Mouse (Mus musculus) right cerebral cortex, postnatal 36 days (tissue): ENCODE data around the gene Gpi1.
A peak's percentile ranks its signal among the peaks of the same experiment; 100 is the strongest.

Experiments
- DNase-seq, 2 experiments: peaks; one replicate each; pipeline ENCODE4 v3.0.0; 2022; ENCODE audit warnings: low spot score in 2 of 2, mixed read lengths in 1 of 2

The Gpi1 gene

GRCm38 (mm10) chr7:34230116-34230515, at the start of gene Gpi1:
Gpi1 (minus strand) TSS chr7:34230336.
- peak; percentile 65 to 70 for DNase-seq

- no peak for DNase-seq
Measured at GRCm38 (mm10) chr7:34277656-34278055, 47.5 kb upstream of the Gpi1 start.

DNA sequence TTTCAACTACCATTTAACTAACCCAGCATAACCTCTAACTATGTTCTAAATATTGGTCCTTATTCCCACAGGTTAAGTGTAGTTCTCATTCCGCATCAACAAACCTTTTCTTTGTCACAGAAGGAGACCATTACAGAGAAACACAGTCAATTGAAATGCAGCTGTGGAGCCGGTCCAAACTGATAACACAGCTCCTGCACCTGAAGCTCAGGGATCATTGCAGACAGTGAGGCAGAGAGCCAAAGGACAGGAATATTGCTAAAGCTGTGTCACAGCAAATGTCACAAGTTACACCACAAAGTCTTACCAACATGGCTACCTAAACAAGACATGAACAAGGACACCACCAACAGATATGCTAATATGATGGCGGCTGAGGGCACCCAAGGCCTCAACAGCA, 45.9 kb upstream of the Gpi1 start:
- DNase-seq = no peak

GRCm38 (mm10) chr7:34272465-34272864, 42.3 kb upstream of the Gpi1 start:
- no peak for DNase-seq

DNA sequence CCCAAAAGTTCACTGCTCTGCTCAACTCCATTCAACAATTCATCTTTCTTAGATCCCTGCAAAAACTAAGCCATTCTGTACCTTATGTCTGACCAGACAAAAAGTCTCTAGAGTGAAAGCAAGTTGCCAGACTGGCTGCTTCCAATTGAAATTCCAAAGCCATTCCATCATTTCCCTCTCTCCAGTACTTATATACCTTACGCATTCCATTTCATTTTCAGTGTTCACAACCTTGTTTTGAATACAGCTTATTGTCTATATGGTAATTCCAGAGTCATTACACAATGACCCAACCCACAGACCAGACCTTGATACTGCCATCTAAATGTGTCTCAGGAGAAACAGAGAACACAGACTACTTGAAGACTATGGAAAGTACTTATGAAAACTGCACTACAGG, 38.3 kb upstream of the Gpi1 start:
- DNase-seq = no peak

DNA sequence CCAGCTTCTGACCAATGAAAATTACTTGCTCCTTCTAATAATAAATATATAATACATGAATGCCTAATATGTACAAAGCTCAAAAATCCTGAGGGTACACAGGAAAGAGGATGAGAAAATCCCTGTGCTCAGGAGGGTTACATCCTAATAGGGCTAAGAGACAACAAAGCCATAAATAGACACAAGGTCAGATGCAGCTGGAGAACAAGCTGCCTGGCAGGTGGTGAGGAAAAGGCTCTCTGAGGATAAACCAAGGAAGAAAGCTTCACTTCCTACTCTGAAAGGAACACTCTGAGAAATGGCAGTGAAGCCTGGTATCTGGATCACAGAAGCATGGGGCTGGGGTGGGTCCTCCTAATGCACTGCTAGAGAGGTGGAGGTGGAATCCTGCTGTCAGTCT, 36.3 kb upstream of the Gpi1 start:
- DNase-seq = no peak

- DNase-seq = peak; percentile 48 to 64
Measured at GRCm38 (mm10) chr7:34265876-34266346, 35.8 kb upstream of the Gpi1 start.

- DNase-seq = no peak
Measured at GRCm38 (mm10) chr7:34263437-34263836, 33.3 kb upstream of the Gpi1 start.

GRCm38 (mm10) chr7:34258407-34258806, 28.3 kb upstream of the Gpi1 start:
- DNase-seq = no peak

DNA sequence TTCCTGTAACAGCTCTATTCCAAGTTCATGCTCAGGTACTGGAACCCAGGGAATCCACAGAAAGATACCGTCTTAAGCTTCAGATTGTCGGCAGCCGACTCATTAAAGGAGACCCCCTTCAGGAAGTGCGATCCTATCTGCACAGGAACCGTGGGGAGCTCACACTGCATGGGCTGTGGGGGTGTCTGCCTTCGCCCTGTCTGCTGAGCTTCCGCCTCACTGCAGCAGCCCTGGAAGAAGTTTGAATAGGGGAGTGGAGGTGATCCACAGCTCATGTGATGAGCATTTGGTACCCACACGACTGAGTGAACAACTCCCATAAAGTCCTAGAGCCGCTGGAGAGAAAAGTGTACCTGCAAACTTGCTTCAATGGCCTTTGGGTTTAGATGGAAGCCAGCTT, 27.1 kb upstream of the Gpi1 start:
- DNase-seq = no peak

DNA sequence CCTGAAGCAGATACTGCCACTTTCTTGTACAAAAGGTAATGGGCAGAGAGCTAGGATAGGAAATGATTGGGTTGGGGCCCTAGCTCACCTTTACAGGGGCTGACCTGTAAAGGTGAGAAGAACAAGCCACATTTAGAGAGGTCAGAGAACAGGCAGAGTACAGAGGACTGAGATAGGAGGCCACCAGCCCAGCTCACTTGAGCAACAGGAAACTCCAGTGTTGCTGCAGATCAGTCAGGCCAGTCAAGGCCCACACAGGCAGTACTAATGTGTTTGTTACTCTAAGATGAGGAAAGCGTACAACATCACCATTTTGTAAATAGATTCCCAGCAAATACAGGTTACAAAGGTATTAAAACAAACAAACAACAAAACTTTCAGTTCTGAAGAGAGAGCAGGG, 25.8 kb upstream of the Gpi1 start:
- no peak for DNase-seq

GRCm38 (mm10) chr7:34255137-34255536, 25.0 kb upstream of the Gpi1 start:
- no peak for DNase-seq

DNA sequence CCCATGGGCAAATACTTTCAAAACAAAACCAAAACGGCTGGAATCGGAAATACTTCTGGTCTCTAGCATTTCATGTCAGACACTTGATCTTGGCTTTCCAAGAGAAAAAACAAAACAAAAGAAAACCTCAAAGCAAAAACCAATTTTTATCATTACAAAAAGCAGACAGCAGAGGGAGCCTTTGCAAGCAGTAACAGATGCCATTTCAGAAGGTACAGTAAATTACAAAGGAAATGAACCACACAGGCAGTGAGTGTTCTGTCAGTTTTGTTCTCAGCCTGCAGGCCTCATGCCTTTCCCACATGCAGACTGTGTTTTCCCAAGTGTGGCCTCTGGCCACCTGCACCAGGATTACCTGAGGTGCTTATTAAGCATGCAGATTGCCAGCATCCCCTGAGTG, 21.9 kb upstream of the Gpi1 start:
- DNase-seq = no peak

DNA sequence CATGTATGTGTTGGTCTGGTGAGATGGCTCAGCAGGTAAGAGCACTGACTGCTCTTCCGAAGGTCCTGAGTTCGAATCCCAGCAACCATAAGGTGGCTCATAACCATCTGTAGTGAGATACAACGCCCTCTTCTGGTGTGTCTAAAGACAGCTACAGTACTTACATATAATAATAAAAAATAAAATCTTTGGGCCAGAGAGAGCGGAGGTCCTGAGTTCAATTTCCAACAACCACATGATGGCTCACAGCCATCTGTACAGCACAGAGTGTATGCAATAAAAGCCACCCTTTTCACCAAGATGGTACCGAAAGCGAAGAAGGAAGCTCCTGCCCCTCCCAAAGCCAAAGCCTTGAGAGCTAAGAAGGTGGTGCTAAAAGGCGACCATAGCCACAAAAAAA, 20.6 kb upstream of the Gpi1 start, which contains the start of gene Gm6096:
Gm6096 (plus strand) TSS at position 301 of the 400 bp plus-strand sequence.
- DNase-seq = no peak

DNA sequence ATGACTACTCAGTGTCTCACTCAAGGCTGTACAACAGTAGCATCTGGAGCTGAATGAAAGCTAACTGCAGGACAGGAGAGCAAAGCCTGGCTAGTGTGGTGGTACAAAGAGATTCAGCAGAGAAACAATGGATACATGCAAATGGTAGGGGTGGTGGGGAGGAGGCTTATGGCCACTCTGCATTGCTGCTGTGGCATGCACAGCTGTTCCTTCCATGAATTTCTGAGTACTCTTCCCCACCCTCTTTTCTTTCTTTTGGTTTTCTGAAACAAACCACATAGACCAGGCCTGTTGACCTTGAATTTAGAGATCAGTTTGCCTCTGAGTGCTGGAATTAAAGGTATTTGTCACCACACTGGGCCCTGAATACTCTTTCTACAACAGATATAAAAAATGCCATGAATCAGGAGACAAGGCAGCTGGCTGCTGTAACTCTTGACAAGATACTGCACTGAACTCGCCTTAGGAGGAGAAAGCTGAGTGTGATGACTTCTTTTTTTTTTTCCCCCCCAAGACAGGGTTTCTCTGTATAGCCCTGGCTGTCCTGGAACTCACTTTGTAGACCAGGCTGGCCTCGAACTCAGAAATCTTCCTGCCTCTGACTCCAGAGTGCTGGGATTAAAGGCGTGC, 16.8 kb upstream of the Gpi1 start:
- DNase-seq = no peak

DNA sequence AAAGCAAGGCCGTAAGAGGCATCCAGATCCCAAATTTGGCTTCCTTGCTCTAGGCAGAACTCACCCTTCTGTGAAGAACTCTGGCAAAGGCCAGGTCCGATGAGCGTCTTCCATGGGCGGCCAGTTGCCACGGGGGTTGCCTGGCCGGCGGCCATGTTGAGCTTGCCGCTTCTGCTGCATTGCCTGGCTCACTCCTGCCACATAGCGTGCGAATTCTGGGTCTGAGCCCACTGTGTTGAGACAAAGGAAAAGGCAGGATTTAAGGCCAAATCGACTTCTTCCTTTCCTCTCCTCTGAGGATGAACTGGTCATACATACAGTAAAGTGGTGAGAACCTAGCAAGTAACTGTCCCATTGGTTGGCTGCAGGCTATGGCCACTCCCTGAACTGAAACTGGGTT, 12.0 kb upstream of the Gpi1 start:
- no peak for DNase-seq

GRCm38 (mm10) chr7:34238086-34238485, 8.0 kb upstream of the Gpi1 start:
- no peak for DNase-seq

- DNase-seq = no peak
Measured at GRCm38 (mm10) chr7:34235602-34236001, 5.5 kb upstream of the Gpi1 start.

DNA sequence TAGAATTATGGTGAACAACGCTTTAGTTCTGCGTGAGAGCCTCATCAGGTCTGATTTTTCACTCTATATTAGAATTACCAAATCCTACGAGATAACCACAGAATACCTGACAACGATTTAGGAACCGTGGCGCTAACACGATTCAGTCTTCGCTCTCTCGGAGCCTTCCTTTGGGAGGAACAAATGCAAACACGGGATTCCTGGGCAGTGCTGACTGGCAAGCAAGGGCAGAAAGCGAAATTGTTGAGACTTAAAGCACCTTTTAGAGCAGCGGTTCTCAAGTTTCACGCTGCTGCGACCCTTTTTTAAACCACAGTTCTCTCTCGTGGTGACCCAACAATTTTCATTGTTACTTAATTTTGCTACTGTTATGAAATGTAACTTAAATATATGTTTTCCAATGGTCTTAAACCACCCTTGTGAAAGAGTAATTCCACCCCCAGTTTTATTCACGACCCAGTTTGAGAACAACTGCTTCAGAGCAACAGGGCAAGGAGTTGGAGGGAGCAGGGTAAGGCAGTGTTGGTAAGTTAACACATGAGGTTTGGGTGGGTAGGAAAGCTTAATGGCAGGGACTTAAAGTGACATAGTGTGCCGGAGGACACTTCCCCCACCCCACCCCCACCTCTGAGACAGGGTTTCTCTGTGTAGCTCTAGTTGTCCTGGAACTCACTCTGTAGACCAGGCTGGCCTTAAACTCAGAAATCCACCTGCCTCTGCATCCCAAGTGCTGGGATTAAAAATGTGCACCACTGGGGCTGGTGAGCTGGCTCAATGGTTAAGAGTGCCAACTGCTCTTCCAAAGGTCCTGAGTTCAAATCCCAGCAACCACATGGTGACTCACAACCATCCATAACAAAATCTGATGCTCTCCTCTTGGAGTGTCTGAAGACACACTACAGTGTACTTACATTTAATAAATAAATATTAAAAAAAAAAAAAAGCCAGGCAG, 4.8 kb upstream of the Gpi1 start:
- no peak for DNase-seq

GRCm38 (mm10) chr7:34233909-34234609, 3.9 kb upstream of the Gpi1 start:
- peak; percentile 99 to 100 for DNase-seq

- no peak for DNase-seq
Measured at GRCm38 (mm10) chr7:34232785-34233725, 2.9 kb upstream of the Gpi1 start.
